Mouse (Mus musculus): ENCODE measurements around the gene Wdr38.
A peak's percentile ranks its signal among the peaks of the same experiment; 100 is the strongest.
"Not testable (repeated sequence)": the region's sequence is repeated elsewhere in the genome, so short reads cannot be mapped to it uniquely, and the experiment has no call there.

The Wdr38 gene

DNA sequence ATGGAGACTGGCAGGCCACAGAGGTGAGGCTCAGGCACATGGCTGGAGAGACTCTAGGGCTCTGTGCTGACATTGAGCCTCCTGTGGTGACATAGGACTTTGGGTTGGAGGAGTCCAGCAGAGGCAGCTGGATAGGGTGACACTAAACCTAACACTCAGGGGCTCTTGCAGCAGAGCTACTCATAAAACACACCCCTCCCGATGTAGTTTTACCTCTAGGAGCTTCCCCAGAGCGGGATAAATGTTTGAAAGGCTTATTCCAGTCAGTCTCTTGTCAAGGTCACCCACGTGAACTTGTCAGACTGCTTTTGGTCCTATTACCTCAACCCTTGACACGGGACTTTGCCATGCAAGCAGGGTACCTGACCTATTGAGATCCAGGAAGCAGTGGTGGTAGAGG lies 2.1 kb downstream of the Wdr38 start:
- no peak for DNase-seq

GRCm38 (mm10) chr2:38999910-39000586 lies 2.8 kb downstream of the Wdr38 start:
- no peak for DNase-seq

- DNase-seq = no peak
Observed at GRCm38 (mm10) chr2:39000587-39000919, 3.3 kb downstream of the Wdr38 start.

GRCm38 (mm10) chr2:39001866-39002265 lies 4.6 kb downstream of the Wdr38 start:
- no peak for DNase-seq

- no peak for DNase-seq
Observed at GRCm38 (mm10) chr2:39003106-39003505, 5.8 kb downstream of the Wdr38 start.

DNA sequence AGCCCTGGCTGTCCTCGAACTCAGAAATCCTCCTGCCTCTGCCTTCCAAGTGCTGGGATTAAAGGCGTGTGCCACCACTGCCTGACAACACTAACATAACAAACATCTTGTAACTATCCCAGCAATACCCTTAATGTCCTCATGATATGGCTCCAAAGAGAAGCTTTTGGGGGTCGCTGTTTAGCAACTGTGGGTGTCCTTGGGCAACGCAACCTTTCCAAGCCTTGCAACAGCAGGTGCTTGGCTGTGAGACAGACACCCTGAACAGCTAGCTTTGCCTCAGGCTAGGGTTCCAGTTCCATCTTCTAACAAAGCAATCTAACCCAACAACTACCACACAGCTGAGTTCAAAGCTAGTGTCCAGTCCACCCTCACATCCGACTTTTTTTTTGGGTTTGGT lies 6.2 kb downstream of the Wdr38 start:
- DNase-seq = no peak

GRCm38 (mm10) chr2:39004372-39004771 lies 7.1 kb downstream of the Wdr38 start:
- DNase-seq = peak; percentile 42

- DNase-seq = peak; percentile 94
Observed at GRCm38 (mm10) chr2:39004880-39005435, 7.7 kb downstream of the Wdr38 start, which contains the start of gene Arpc5l. Gene Arpc5l (plus strand): TSS chr2:39005348.

DNA sequence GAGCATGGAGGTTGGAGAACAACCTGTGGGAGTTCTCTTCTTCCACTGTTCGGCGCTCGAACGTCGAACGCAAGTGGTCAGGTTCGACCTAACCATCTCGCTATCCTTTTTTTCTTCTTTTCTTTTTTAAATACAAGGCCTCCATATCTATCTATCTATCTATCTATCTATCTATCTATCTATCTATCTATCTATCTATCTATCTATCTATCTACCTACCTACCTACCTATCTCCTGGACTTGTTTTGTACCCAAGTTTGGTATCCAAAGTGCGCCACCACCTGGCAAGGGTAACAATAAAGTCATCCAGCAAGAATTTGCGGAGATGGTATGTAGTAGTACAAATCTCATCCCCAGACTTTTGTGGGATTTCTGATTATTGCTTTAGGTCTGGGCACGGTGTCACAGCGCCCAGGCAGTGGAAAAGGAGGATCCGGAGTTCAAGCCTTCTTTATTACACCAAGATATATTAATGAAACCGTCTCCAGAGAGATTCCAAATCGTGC lies 8.4 kb downstream of the Wdr38 start, which contains the start of gene Rpl35:
TSS of gene Rpl35 (minus strand) at position 51 of the 506 bp plus-strand sequence.
- peak; percentile 83 for DNase-seq

- no peak for DNase-seq
Observed at GRCm38 (mm10) chr2:39006149-39006730, 9.0 kb downstream of the Wdr38 start.

DNA sequence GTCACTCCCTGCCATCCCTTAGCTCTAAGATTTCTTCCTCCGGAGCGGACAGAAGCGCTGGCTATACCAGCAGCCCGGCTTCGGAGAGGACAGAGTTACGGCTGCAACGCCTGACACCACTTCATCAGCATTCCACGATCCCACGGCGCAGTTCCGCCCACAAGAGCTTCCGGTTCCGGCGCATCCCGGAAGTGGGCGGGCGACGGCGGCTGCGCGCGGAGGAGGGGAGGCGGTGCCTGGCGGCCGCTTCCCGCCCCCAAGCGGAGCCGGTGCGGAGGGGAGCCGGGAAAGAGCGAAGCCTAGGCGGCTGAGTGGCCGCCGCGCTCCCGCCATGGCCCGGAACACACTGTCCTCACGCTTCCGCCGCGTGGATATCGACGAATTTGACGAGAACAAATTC lies 10.6 kb downstream of the Wdr38 start:
- DNase-seq = peak; percentile 95

DNA sequence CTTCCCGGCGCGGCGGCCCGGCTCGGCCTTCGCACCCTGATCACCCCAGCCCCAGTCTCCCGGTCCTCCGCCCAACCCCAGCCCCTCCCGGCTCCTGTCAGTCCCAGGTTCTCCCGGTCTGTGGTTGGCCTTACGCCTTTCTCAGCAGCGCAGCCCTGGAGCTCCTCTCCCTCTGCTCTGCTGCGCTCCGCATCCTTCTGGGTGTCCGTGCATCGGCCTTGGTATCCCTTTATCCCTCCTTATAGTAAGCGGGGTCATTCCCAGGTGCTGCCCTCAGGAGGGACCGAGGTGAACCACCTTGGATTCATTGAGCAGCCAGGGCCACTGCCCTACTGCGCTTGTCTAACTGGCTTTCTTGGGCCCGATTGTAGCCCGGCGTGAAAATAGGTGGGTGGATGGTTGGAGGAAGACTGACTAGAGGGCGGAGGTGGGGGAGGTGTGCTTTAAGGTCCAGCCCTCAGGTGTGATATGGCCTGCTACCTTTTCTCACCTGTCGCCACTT lies 11.1 kb downstream of the Wdr38 start:
- no peak for DNase-seq

DNA sequence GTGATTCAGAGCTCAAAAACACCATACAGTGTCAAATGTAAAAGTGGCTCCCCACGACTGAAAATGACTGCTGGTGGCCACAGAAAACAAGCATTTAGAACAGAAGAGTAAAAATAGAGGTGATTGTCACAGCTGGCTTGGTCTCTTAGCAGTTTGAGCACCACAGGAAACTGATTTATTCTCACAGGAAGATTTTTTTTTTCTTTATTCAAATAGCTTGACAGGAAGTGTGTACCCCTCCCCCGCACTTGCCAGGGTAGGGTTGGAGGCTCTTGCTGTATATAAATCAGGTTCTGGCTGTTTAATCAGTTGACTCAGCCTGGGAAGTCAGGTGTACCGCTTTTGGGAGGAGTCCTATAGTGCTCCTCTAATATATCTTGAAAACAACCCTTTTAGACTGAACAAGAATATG lies 11.7 kb downstream of the Wdr38 start:
- peak; percentile 83 for DNase-seq

- DNase-seq = not testable (repeated sequence)
Observed at GRCm38 (mm10) chr2:39010144-39010543, 12.9 kb downstream of the Wdr38 start.

DNA sequence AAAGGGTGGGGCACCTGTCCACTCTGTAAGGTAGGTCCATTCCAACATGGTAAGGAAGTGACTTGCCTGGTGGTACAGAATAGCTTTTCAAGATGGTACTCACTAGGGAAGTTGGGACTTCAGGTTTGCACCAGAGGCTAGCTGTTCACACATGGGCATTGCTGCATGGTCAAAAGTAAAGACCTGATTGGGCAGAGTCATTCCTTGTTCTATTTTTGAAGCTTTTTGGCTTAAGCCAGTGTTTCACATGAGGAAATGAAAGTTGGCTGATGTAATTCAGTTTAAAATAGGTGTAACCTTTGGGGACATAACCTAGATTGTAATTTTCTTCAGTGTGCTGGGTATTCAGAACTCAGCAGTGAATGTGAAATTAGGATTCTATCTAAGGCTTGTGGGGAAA lies 14.0 kb downstream of the Wdr38 start:
- no peak for DNase-seq

GRCm38 (mm10) chr2:39011971-39012370 lies 14.7 kb downstream of the Wdr38 start:
- DNase-seq = no peak

GRCm38 (mm10) chr2:39012768-39013279 lies 15.5 kb downstream of the Wdr38 start:
- DNase-seq = no peak

DNA sequence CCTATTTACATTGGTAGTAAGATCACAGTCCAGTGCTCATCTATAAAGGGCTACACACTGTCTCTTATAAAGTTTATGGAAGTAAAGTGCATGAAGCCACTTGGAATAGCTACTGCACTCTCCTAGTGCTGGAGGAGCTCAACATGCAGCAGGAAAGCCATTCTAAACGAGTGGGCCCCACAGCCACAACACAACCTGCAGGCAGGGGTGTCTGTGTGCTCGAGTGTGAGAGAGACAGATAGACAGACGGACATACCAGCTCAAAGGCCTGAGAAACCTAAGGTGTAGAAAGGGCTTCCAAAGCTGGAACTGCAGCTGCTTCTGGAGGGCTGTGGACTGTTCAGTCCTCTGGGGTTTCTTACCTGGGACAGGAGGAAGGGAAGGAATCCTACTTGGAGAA lies 19.3 kb downstream of the Wdr38 start:
- DNase-seq = no peak

DNA sequence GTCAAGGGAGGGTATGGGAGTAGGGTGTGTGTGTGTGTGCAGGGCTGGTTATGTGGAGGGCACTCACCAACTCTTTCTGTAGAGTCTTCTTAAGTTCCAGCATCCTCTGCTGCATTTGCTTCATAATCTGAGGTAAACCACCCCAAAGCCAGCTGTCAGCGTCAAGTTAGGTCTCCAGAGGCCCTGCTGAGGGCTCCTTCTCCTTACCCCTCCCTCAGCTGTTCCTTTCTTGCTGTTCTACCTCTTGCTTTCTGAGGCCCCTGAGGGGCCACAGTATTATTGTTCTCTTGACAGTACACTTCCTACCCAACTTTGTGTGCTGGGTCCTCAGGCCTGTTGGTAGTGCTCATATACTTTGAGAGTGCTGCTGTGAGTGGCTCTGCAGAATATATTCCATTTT lies 22.7 kb downstream of the Wdr38 start:
- no peak for DNase-seq

DNA sequence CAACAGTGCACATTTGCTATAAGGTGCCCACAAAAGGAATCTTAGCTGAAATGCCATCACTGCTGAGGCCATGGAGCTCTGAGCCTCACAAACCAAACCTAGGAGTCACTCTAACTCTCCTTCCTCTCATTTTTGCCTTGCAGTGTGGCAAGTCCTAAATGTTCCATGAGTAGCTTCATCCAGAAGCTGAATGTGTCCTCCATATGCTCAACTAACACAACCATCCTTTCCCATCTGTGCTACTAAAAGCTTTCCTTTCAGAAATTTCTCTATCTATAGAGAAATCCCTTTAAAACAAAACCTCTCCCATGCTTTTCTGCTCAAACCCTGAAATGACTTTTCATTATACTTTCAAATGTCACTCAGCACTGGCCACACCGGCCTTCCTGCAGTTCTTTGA lies 34.3 kb downstream of the Wdr38 start:
- DNase-seq = no peak

- no peak for DNase-seq
Observed at GRCm38 (mm10) chr2:39040215-39040614, 42.9 kb downstream of the Wdr38 start.

- DNase-seq = no peak
Observed at GRCm38 (mm10) chr2:39048515-39048914, 51.2 kb downstream of the Wdr38 start.
